Mouse (Mus musculus) c-Kit-negative CD71-positive TER-119-positive erythroid progenitor cells, embryonic 14.5 days (primary cell): ENCODE measurements around the gene Sh2d1a.

Experiments used
- DNase-seq: peaks from one replicate; pipeline ENCODE4 v3.0.0-alpha.2; 2013; ENCODE audit warnings: low read depth, low spot score

The Sh2d1a gene

GRCm38 (mm10) chrX:42502291-42503043, at the start of gene Sh2d1a:
Gene Sh2d1a (plus strand): TSS chrX:42502453.
- no peak for DNase-seq

- no peak for DNase-seq
Observed at GRCm38 (mm10) chrX:42453001-42453400, 49.3 kb upstream of the Sh2d1a start.

- DNase-seq = no peak
Observed at GRCm38 (mm10) chrX:42454533-42454932, 47.7 kb upstream of the Sh2d1a start.

GRCm38 (mm10) chrX:42489446-42489845, 12.8 kb upstream of the Sh2d1a start, which contains the start of gene Tex13c2:
Gene Tex13c2 (plus strand): TSS chrX:42489691.
- no peak for DNase-seq

DNA sequence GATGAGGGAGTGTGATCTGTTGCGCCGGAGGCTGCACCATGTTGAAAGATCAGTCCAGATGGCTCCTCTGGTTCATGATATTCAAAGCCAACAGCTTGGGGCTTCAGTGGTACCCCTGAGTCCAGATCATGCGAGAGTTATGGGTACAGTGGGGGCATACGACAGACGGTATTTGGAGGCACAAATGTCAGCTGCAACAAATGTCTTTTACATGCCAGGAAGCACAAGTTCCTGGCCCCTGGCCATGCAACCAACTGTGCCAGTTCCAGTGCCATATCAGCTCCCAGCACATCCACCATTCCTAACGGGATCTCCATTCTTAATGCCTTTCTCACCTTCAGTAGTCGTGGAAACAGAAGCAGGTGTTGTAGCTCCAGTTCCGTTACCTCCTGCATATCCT, 11.9 kb upstream of the Sh2d1a start:
- DNase-seq = no peak

DNA sequence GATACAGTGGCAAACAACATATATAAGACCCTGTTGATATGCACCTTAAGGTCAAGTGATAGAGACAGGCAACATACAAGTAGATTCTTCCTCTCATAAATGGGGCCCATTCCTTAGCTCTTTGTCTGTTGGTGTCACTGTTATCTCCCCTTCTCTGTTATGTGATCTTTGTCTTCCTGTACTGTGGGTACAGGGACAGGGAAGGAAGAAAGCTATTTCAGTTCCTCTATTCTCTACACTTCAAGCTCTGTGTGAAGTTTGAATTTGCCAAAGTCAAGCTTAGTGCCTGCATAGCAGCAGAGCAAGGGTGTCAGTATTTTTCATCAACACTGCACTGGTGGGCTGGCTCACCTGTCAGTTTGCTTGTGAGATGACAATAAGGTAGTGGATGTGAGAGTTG, 1.7 kb upstream of the Sh2d1a start:
- DNase-seq = no peak

DNA sequence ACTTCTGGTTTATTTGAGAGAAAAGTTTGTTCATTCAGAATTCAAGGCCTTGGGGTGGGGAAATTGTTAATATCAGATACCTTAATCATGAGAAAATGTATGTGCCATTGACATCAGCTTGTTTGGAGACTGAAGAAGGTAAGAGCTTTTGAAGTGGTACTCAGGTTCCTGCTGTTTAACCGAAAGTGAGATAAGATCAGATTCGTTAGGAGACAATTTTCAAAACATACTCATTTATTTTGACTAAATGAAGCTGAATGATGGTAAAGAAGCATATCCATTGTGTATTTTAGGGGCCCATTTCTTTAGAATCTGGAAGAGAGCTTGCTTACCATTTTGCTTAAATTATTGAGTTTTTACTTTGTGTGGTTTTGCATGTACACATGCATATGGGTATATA, 8.9 kb downstream of the Sh2d1a start:
- no peak for DNase-seq

GRCm38 (mm10) chrX:42512567-42512966, 10.3 kb downstream of the Sh2d1a start:
- DNase-seq = no peak

DNA sequence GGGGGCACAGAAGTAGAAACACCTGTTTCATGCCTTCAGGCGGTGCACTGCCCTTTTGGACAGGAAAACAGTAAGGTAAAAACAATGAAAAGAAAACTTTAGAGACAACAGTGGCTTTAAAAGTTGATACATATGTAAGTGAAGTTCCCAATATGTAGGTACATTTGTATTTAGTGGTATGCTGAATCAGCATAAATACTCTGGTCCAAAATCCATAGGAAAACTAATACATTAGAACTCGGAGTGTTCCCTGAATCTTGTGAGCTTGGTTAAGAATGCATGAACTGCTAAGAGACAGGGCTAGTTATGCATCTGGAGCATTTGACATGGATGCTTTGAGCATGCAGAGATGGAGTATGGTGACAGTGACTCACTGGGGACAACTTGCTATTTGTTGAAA, 20.6 kb downstream of the Sh2d1a start:
- no peak for DNase-seq

DNA sequence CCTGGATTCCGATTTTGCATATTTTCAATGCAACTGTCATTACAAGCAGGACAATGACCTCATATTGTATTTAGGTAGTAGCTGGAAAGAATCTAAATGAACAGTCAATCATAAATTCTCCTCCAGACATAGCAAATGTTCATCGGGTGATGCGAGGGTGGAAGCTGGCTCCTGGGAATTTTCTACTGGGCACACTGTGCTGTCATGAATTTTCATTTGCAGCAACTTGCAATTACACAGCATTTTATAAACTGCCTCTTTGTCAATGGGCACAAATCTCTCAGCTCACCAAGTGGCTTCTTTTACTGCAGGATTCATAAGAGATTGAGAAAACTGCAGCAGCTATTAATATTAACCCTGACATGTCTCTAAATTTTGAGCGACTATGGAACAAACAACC, 28.4 kb downstream of the Sh2d1a start:
- no peak for DNase-seq

GRCm38 (mm10) chrX:42540030-42540755, 37.9 kb downstream of the Sh2d1a start:
- no peak for DNase-seq

DNA sequence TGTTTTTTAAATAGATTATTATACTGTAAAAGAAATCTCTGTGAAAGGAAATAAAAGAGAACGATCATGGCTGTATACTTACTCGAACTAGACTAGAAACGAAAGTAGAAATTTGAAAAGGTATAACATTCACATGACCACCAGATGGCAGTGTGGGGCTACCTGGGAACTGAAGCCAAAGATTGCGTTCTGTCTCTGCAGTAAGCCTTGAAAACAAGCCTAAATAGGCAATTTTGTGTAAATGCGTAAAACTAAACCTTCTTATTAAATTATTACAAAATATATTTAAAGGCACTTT, 38.5 kb downstream of the Sh2d1a start:
- peak; percentile 31 for DNase-seq

GRCm38 (mm10) chrX:42545076-42545475, 42.8 kb downstream of the Sh2d1a start:
- no peak for DNase-seq

GRCm38 (mm10) chrX:42548513-42548912, 46.3 kb downstream of the Sh2d1a start:
- no peak for DNase-seq

DNA sequence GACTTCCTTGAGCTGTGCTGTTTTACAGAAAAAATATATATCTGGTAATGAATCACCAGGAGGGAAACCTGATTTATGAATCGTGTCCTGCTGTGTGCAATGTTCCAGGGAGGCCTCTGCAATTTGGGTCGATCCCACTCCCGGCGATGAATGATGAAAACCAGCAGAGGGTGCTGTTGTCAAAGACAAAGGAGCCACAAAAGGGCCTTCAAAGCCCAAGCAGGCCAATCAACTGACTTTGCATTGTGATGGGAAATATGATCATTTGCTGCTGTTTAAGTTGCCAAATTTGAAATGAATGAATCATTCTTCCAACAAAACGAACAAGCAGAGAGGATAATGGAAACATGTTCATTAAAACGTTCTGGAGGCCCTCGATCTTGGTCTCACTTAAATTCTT, 55.0 kb downstream of the Sh2d1a start:
- DNase-seq = no peak

DNA sequence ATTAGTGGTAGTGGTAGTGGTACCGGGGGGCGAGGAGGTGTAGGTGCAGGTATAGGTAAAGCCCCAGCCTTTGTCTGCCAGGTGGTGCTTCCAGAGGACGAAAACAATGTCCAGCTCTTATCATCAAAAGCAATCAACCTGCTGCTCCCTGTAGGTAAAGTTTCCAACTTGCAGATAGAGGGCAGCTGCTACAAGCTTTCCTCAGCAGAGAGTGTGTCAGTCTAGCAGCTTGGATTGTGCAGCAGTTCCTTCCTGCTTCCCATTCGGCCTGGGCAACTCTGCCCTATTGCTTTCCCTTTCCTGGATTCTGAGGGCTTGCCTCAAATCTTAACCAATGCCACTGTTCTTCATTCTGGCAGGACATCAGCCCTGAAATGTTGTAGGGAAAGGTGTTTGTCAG, 56.4 kb downstream of the Sh2d1a start:
- DNase-seq = no peak
